ENCODE assay signal across 17 mouse cellular contexts in the genomic region with DNA sequence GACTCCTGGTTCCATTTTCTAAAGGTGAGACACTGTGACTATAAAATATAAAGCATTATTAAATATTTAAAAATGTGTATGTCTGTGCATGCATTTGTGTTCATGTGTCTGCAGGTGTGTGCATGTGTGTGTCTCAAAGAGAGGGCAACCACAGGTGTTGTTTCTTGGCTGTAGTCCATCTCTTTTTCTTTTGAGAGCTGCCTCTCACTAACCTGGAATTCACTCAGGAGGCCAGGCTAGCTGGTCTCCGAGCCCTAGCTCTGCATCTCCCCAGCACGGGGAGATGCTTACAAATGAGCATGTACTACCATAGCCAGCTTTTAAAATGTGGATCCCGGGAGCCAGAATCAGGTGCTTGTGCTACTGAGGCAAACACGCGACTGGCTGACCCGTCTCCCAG.
"Had no signal": no experiment of that assay in that cellular context is flagged by ENCODE, and none has a peak within 500 bp of the region (broad histone marks: within the 10 kb centered on the region; RNA-seq: fewer than 3 reads in every experiment).

No protein-coding gene starts in this region.

- H3K27me3 ChIP-seq: lung, embryonic 15.5 days; megakaryocyte, embryonic 14.5 days; midbrain, embryonic 13.5 days; midbrain, embryonic 15.5 days; neural tube, embryonic 12.5 days; stomach, embryonic 15.5 days had no signal

- H3K9me3 ChIP-seq: lung, embryonic 15.5 days; midbrain, embryonic 13.5 days; midbrain, embryonic 15.5 days; neural tube, embryonic 12.5 days; stomach, embryonic 15.5 days had no signal

- H3K4me3 ChIP-seq: lung, embryonic 15.5 days; megakaryocyte, embryonic 14.5 days; midbrain, embryonic 13.5 days; midbrain, embryonic 15.5 days; neural tube, embryonic 12.5 days; stomach, embryonic 15.5 days had no signal

- ATAC-seq: lung, postnatal 0 days; midbrain, embryonic 13.5 days; midbrain, embryonic 15.5 days had no signal

- H3K4me2 ChIP-seq: lung, embryonic 15.5 days; midbrain, embryonic 11.5 days; midbrain, embryonic 13.5 days; midbrain, embryonic 15.5 days; neural tube, embryonic 12.5 days; stomach, embryonic 15.5 days had no signal

- H3K27ac ChIP-seq: lung, embryonic 15.5 days; macrophage; midbrain, embryonic 13.5 days; midbrain, embryonic 15.5 days; neural tube, embryonic 12.5 days; stomach, embryonic 15.5 days; stomach, postnatal 0 days had no signal

- DNase-seq: lung, adult 2 months; lung, postnatal 14 days; lung, postnatal 36 days; right cerebral cortex, postnatal 14 days; thymus, adult 2 months; thymus, postnatal 25 days; thymus, postnatal 4 days had no signal

- H3K9ac ChIP-seq: lung, embryonic 15.5 days; midbrain, embryonic 13.5 days; midbrain, embryonic 15.5 days; neural tube, embryonic 12.5 days; stomach, embryonic 15.5 days had no signal

- H3K4me1 ChIP-seq: lung, embryonic 15.5 days; megakaryocyte, embryonic 14.5 days; stomach, embryonic 15.5 days had no signal

- H3K36me3 ChIP-seq: lung, embryonic 15.5 days; midbrain, embryonic 13.5 days; midbrain, embryonic 15.5 days; neural tube, embryonic 12.5 days; stomach, embryonic 15.5 days had no signal
